Mouse (Mus musculus) olfactory bulb, adult 2 months (tissue): ENCODE measurements around the gene Stxbp5l. TPM values are rescaled to one million over a fixed set of nuclear protein-coding genes. Genes with fewer than 3 reads are reported as not detected.
"Not testable (repeated sequence)": the region's sequence is repeated elsewhere in the genome, so short reads cannot be mapped to it uniquely, and the experiment has no call there.

Experiments used
- H3K27ac ChIP-seq: fragments of 200-500 bp; 2 replicates; pipeline ENCODE4 v1.5.1; 2012; ENCODE audit warnings: low read depth, low read length; ENCODE audit not compliant: insufficient read depth
- H3K4me1 ChIP-seq: fragments of 200-500 bp; 2 replicates; pipeline ENCODE4 v1.6.1; 2012; ENCODE audit warnings: low read length; ENCODE audit not compliant: control insufficient read depth, insufficient read depth
- H3K4me3 ChIP-seq: fragments of 200-500 bp; 2 replicates; pipeline ENCODE4 v1.5.1; 2012; ENCODE audit warnings: mild to moderate bottlenecking, low read depth, low read length, moderate library complexity; ENCODE audit not compliant: insufficient read depth
- CTCF ChIP-seq: fragments of 200-500 bp; IDR thresholded peaks from 2 replicates; pipeline ENCODE4 v1.5.1; 2012; ENCODE audit warnings: low read depth, mild to moderate bottlenecking, low read length, moderate library complexity; ENCODE audit not compliant: insufficient read depth
- POLR2A ChIP-seq: fragments of 200-500 bp; IDR thresholded peaks from 2 replicates; pipeline ENCODE4 v1.6.1; 2012; ENCODE audit warnings: mild to moderate bottlenecking, low read depth, low read length, moderate library complexity; ENCODE audit not compliant: insufficient read depth
- WGBS: fragments of 180-500 bp; shearing (Covaris S2); methylation state at CpG from one replicate; pipeline ENCODE4 v1.1.7; 2018; 5-methylcytosine and 5-hydroxymethylcytosine counted together
- polyA plus RNA-seq: library from polyadenylated mRNA; stranded (reverse); fragments of >200 nt; gene quantifications from 2 replicates; pipeline ENCODE4 v1.2.4, GENCODE M21; 2012; ENCODE audit warnings: low replicate concordance; ENCODE audit not compliant: missing spikeins, insufficient read depth, insufficient read length

Gene Stxbp5l
- polyA plus RNA-seq, 1 experiment = not detected

DNA sequence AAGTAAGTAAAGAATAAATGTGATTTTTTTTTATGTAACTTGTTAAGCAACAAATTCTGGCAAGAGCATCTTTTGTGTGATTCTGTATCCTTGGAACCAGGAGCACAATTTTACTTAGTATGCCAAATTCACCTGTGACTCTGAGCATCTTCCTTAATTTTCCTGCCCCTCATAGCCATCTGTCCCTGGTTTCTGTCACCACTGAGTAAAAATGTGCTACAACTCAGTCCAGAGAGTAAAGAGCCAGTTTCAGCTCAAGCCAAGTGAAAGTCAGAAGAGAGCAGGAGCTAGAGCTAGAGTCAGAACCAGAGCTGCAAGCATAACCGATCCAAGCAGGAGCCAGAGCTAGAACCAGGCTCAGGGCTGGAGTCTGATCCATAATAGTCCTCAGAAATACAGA lies 46.6 kb downstream of the Stxbp5l start:
- no peak overlapping the region for H3K27ac ChIP-seq
- WGBS = 98% methylated on average over 1 of the region's 1 CpGs
- H3K4me3 ChIP-seq = no peak overlapping the region
- no peaks in the 10 kb centered on the region for H3K4me1 ChIP-seq
- no peak for TF ChIP-seq POLR2A
- no peak for TF ChIP-seq CTCF

DNA sequence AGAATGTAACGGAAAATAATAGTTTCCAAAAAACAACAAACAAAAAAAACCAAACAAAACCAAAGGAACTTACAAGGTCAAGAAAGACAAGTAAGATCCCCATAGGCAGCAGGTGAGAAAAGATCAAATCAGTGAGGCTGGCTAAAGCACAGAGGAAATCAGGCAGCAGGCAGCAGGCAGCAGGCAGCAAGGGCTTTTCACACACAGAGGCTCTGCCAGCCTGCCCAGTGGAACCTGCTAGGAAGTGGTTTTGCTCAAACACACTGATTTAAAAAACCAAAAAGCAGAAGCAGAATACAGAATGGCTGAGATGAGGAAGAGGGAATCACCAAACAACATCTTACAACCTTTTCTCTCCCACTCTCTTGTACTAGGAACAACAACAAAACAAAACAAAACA lies 47.2 kb downstream of the Stxbp5l start:
- WGBS = 73% methylated on average over 1 of the region's 1 CpGs
- Histone ChIP-seq H3K27ac (no peak overlapping the region), H3K4me1 (no peaks in the 10 kb centered on the region), H3K4me3 (no peak overlapping the region)
- TF ChIP-seq CTCF (no peak), POLR2A (no peak)

DNA sequence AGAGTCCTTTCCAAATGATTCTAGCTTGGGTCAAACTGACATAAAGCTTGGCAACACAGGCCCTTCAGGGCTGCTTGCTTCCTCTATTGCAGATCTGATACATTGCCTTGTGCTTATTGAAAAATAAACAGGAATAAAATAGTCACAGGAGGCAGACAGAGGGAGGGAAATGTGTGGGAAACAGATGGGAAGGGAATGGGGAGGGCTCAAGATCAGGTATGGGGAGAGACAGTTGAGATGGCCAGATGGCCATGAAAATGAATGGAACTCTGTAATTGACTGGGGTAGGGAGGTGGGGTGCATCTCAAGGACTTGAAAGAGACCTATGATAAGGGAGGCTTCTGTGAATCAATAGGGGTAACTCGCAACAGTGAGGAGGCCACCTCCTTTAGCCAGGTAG lies 80.3 kb downstream of the Stxbp5l start:
- TF ChIP-seq CTCF = no peak
- no peak for TF ChIP-seq POLR2A
- Histone ChIP-seq H3K4me3 (no peak overlapping the region), H3K4me1 (no peaks in the 10 kb centered on the region), H3K27ac (no peak overlapping the region)
- 100% methylated on average over 1 of the region's 1 CpGs for WGBS

DNA sequence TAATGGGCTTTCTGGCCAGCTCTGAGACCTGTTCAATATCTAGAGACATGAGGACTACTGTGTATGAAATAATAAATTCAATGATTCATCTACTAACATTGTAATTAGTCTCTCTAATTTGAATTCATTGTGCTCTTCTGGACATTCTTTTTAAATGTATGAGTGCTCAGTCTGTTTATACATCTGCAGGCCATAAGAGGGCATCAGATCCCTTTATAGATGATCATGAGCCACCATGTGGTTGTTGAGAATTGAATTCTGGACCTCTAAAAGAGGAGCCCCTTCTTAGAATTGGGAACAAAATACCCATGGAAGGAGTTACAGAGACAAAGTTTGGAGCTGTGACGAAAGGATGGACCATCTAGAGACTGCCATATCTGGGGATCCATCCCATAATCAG lies 92.2 kb downstream of the Stxbp5l start:
- TF ChIP-seq POLR2A (no peak), CTCF (no peak)
- H3K27ac ChIP-seq = no peak overlapping the region
- 68% methylated on average over 1 of the region's 1 CpGs for WGBS
- no peak overlapping the region for H3K4me3 ChIP-seq
- no peaks in the 10 kb centered on the region for H3K4me1 ChIP-seq

DNA sequence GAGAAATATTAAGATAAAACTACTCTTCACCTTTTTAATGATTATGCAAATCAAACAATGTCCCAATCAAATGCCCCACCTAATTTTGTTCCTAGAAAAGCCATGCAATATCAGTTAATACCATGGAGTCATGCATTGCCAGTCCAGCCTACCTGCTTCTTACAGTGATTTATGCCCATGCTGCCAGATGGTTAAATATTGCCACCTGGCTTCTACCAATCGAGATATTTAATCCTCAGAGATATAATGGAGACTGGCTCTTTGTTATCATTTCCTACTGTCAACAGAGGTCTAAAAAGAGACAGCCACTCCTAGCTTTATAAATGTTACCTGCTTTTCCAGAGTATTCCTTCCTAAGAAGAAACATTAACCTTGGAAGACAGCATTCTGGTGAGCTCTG lies 104.6 kb downstream of the Stxbp5l start:
- Histone ChIP-seq H3K4me3 (no peak overlapping the region), H3K4me1 (no peaks in the 10 kb centered on the region), H3K27ac (no peak overlapping the region)
- WGBS = 75% methylated on average over 1 of the region's 1 CpGs
- no peak for TF ChIP-seq POLR2A
- no peak for TF ChIP-seq CTCF

DNA sequence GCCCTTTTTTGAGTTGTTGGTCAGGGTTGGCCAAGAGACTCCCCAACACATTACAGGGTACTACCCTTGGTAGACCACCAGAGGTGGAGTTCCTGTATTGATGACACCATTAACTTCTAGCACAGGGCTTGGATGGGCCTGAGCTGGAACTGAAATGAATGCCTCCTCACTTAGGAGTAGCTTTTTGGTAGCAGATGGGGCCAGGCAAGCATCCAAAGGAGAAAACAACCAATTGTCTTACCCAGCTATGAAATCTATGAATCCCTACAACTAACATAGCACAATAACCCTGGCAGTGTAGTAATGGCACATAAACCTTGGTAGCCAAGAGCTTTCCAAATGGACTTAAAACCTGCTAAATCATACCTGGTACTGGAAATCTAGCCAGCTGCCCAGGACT lies 111.1 kb downstream of the Stxbp5l start:
- Histone ChIP-seq H3K27ac (no peak overlapping the region), H3K4me3 (no peak overlapping the region), H3K4me1 (no peaks in the 10 kb centered on the region)
- TF ChIP-seq CTCF (no peak), POLR2A (no peak)

DNA sequence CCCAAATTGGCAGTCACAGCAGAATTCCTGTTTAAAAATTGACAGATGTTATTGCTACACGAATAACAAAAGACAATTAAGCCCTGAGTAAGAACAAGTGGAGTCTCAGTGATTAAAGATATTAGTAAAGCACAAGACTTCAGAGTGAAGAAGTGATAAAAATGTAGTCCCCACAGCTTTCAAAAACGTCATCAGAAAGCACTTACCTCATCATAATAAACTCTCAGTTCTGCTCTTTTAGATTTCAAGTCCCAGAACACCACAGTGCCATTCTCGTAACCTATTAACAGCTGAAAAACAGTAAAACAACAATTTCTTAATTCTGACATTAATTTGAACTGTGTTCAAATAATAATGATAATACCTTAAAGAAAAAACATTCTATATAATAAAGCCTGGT lies 123.1 kb downstream of the Stxbp5l start:
- Histone ChIP-seq H3K4me3 (no peak overlapping the region), H3K27ac (no peak overlapping the region), H3K4me1 (no peaks in the 10 kb centered on the region)
- 70% methylated on average over 3 of the region's 3 CpGs for WGBS
- TF ChIP-seq CTCF = no peak
- TF ChIP-seq POLR2A = no peak

DNA sequence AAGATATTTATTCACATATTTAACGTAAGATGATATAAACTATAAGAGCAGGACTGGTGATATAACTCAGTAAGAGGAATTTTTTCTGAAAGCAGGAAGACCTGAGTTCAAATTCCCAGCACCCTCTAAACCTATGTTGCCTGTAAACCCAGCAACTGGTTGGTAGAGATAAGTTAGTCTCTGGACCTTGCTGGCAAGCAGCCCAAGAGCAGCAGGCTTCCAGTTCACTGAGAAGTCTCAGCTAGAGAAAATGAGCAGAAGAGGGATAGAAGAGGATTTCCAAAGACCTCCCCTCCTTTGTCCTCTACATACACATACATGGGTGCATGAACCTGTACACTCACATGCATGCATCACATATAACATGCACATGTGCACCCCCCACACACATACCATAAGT lies 165.6 kb downstream of the Stxbp5l start:
- H3K27ac ChIP-seq = no peak overlapping the region
- 97% methylated on average over 1 of the region's 1 CpGs for WGBS
- H3K4me3 ChIP-seq = no peak overlapping the region
- no peaks in the 10 kb centered on the region for H3K4me1 ChIP-seq
- TF ChIP-seq POLR2A = no peak
- no peak for TF ChIP-seq CTCF

DNA sequence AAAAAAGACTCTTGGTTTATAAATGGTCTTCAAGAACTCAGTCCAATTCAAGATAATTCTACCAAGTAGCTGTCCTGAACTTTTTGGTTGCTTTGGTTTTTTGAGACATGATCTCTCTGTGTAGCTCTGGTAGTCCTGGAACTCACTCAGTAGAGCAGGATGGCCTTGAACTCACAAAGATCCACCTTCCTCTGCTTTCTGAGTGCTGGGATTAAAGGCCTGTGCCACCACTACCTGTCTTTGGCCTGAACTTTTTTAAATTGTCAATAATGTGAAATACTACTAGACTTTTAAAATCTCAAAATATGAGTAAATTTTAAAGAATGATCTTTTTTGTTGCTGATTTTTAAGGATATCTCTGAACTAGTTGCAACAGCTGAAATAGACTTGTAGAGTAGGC lies 176.0 kb downstream of the Stxbp5l start:
- H3K4me3 ChIP-seq = no peak overlapping the region
- H3K27ac ChIP-seq = no peak overlapping the region
- TF ChIP-seq POLR2A (no peak), CTCF (no peak)
- H3K4me1 ChIP-seq = no peaks in the 10 kb centered on the region

DNA sequence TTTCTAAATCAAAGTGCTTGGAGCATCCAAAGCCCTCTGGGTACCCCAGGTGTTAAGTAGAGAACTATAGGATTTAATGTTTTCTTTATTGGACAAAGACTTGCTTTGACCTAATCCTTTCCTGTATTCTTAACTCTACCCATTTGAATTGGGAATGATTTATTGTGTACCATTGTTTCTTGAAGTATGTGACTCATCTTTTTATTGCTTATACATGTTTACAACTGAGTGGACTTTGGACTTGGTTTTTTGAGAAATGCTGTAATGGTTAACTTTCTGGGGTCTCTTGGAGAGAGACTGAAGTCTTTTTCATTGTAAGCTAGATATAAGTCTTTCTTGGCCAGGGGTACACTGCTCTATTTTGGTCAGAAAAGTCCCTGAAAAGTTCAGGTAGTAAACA lies 190.6 kb downstream of the Stxbp5l start:
- Histone ChIP-seq H3K27ac (no peak overlapping the region), H3K4me3 (no peak overlapping the region), H3K4me1 (no peaks in the 10 kb centered on the region)
- no peak for TF ChIP-seq CTCF
- no peak for TF ChIP-seq POLR2A

DNA sequence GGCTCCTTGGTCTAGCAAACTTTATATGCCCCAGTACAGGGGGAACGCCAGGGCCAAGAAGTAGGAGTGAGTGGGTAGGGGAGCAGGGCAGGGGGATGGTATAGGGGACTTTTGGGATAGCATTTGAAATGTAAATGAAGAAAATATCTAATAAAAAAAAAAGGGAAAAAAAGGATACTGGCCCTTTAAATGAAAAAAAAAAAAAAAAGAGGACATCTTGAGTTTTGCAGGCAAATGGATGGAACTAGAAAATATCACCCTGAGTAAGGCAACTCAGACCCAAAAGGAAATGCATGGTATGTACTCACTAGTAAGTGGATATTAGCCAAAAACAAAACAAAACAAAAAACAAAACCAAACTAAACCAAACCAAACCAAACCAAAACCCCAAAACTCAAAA lies 259.6 kb downstream of the Stxbp5l start:
- not testable (repeated sequence) for H3K4me3 ChIP-seq, H3K4me1 ChIP-seq, H3K27ac ChIP-seq
- 86% methylated on average over 1 of the region's 1 CpGs for WGBS
